Mouse (Mus musculus) induced T-regulatory cell, adult 2 months (primary cell): Measurements from ENCODE around the gene Rtn3.

ENCODE experiments used
- DNase-seq: peaks from one replicate; pipeline ENCODE4 v3.0.0-alpha.2; 2012; ENCODE audit warnings: low read depth

Rtn3 gene

GRCm38 (mm10) chr19:7381906-7382247, 101.2 kb downstream of the Rtn3 start:
- DNase-seq: no peak

DNA sequence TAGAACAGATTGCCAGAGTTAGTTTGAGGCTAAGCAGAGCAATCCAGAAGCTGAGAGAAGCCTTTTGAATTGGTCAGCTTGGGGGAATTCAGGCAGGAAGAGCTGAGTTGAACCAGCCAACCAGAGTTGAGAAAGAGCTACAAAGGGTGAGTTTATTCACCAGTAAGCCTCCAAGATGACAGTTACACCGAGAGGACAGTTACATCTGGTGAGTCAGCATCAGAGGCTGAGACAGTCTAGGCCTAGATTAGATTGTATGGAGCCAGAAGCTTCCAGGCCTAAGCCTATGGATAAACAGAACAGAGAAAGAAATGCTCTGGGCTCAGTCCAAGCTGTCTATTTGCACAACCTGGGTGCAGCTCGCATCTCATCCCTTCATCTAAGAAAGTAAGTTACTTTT, 105.4 kb downstream of the Rtn3 start:
- no peak for DNase-seq
